Mouse (Mus musculus) heart, embryonic 14.5 days (tissue): Measurements from ENCODE around the gene Efcab3. TPM values are rescaled to one million over a fixed set of nuclear protein-coding genes. Genes with fewer than 3 reads are reported as not detected.
"Not testable (repeated sequence)": the region's sequence is repeated elsewhere in the genome, so short reads cannot be mapped to it uniquely, and the experiment has no call there.

ENCODE experiments used
- ATAC-seq: fragments of 200-750 bp; cut with Nextera tagmentation; 2 replicates; pipeline ENCODE4 v1.8.0; 2017; ENCODE audit warnings: low read depth, moderate TSS enrichment; ENCODE audit not compliant: insufficient number of reproducible peaks, insufficient read depth, low FRiP score
- H3K27ac ChIP-seq, 2 experiments: fragments of 200-500 bp in 1 of 2; fragments of 300-500 bp in 1 of 2; sonication (generic) in 1 of 2; replicated peaks in 1 of 2; 2 replicates each; pipeline ENCODE4 v1.5.1; 2012 to 2014; ENCODE audit warnings: low read depth in 2 of 2, low read length in 2 of 2, control low read depth in 1 of 2, mild to moderate bottlenecking in 1 of 2, mixed read lengths in 1 of 2; ENCODE audit not compliant: control insufficient read depth in 1 of 2, insufficient read depth in 1 of 2
- H3K27me3 ChIP-seq: fragments of 300-500 bp; sonication (generic); 2 replicates; pipeline ENCODE4 v1.6.1; 2014; ENCODE audit warnings: mild to moderate bottlenecking, low read length, control low read depth; ENCODE audit not compliant: control insufficient read depth, insufficient read depth
- H3K36me3 ChIP-seq: fragments of 300-500 bp; sonication (generic); 2 replicates; pipeline ENCODE4 v1.6.1; 2014; ENCODE audit warnings: mild to moderate bottlenecking, control low read depth, low read length, mixed read lengths; ENCODE audit not compliant: control insufficient read depth, insufficient read depth
- H3K4me1 ChIP-seq, 2 experiments: fragments of 200-500 bp in 1 of 2; fragments of 300-500 bp in 1 of 2; sonication (generic) in 1 of 2; 2 replicates each; pipeline ENCODE4 v1.6.1; 2012 to 2014; ENCODE audit warnings: low read length in 2 of 2, control low read depth in 1 of 2, mixed read lengths in 1 of 2; ENCODE audit not compliant: control insufficient read depth in 2 of 2, insufficient read depth in 2 of 2
- H3K4me2 ChIP-seq: fragments of 300-500 bp; sonication (generic); 2 replicates; pipeline ENCODE4 v1.6.1; 2014; ENCODE audit warnings: mild to moderate bottlenecking, low read length
- H3K4me3 ChIP-seq, 2 experiments: fragments of 200-500 bp in 1 of 2; fragments of 300-500 bp in 1 of 2; sonication (generic) in 1 of 2; 2 replicates each; pipeline ENCODE4 v1.5.1; 2012 to 2014; ENCODE audit warnings: low read length in 2 of 2, mild to moderate bottlenecking in 2 of 2, control low read depth in 1 of 2, low read depth in 1 of 2, moderate library complexity in 1 of 2; ENCODE audit not compliant: control insufficient read depth in 1 of 2, insufficient read depth in 1 of 2
- H3K9ac ChIP-seq: fragments of 300-500 bp; sonication (generic); 2 replicates; pipeline ENCODE4 v1.6.1; 2014; ENCODE audit warnings: mild to moderate bottlenecking, low read length
- H3K9me3 ChIP-seq: fragments of 300-500 bp; sonication (generic); 2 replicates; pipeline ENCODE4 v1.6.1; 2016; ENCODE audit warnings: low read length, control low read depth; ENCODE audit not compliant: control insufficient read depth
- WGBS: fragments of 180-500 bp; shearing (Covaris S2); extraction: QIAGEN DNeasy Blood & Tissue Kit; methylation state at CpG from one replicate; pipeline ENCODE4 v1.1.7; 2014; 5-methylcytosine and 5-hydroxymethylcytosine counted together
- polyA plus RNA-seq: library from polyadenylated mRNA; unstranded; fragments of >200 nt; fragmentation: Nextera tagmentation; extraction: Ambion mirVana; gene quantifications from 2 replicates; pipeline ENCODE4 v1.2.1, GENCODE M21; 2014

Gene Efcab3
- not detected in 2 replicates for polyA plus RNA-seq

DNA sequence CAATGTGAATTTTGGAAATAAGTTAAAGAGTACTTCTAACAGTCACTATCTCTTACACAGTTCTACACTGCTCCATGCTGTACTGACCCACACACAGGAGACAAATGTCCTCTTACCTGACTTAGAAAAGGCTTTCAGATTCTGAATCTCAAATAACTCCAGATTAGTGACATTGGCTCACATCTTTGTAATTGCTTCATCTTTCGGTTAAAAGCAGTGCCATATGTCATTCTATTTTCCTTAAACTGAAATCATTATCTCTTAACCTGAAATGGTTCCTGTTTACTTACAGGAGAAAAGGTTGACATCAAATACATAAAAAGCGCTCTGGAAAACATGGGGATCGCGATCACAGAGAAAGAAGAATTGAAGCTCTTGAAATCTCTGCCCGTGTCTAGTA, at the start of gene Efcab3:
Efcab3 (plus strand) TSS at position 301 of the 400 bp plus-strand sequence.
- Histone ChIP-seq H3K36me3 (no peaks in the 10 kb centered on the region), H3K4me1 (no peaks in the 10 kb centered on the region), H3K27me3 (no peaks in the 10 kb centered on the region), H3K9me3 (no peaks in the 10 kb centered on the region), H3K27ac (no peak within 1 kb of the TSS), H3K9ac (no peak within 1 kb of the TSS), H3K4me3 (no peak within 1 kb of the TSS), H3K4me2 (no peak within 1 kb of the TSS)
- 86% methylated on average over 5 of the region's 5 CpGs for WGBS
- ATAC-seq = no peak

DNA sequence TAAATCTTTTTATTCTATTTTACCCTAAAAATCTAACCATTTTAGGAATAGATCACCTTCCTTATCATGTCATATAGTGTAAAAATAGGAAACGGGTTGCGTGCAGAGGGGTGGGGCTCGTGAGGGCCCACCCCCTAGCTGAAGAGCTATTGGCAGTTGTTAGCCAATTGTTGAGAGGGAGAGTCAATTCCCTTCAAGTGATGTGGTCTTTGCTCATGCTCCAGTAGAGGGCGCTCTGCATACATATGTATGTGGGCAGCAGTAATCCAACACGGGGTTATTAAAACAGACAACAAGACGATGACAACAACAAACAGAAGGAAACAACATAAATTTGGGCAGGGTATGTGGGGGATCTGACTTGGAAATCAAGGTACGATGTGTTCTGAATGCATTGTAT, 42.3 kb upstream of the Efcab3 start:
- ATAC-seq = no peak
- Histone ChIP-seq H3K4me3 (no peak overlapping the region), H3K27ac (no peak overlapping the region), H3K9ac (no peak overlapping the region), H3K36me3 (no peaks in the 10 kb centered on the region), H3K27me3 (no peaks in the 10 kb centered on the region), H3K9me3 (no peaks in the 10 kb centered on the region), H3K4me1 (no peaks in the 10 kb centered on the region), H3K4me2 (no peak overlapping the region)
- WGBS = 63% methylated on average over 7 of the region's 7 CpGs

DNA sequence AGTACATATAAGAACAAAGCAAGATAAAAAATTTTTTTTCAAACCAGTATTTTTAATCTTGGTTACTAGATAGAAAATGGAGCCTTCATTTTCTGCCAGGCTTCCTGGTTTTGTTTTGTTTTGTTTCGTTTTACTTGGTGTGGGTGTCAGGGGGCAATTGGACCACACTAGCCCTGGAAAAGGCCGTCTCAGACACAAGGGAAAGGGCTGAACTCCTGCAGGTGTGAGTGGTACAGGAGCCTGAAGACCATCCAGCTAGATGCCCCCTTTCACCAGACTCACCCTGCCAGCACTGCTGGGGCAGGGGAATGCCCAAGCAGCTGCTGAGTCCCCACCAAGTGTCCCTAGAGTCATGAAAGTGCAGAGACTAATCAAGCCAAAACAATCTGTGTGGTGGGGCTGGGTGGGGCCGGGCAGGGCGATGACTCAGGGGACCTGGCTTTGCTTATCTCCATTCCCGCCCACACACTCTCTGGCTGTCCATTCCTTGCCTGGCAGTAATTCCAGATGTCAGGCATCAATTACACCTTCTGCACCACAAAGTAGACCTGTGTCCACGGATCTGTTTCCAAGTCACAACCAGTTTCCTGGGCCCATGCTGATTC, 34.5 kb upstream of the Efcab3 start:
- no peaks in the 10 kb centered on the region for H3K36me3 ChIP-seq
- 17% methylated on average over 6 of the region's 6 CpGs for WGBS
- H3K4me2 ChIP-seq = peak overlapping the region; percentile 16; the same call in 1 of the 2 replicates
- peaks cover 6% of the 10 kb centered on the region in 2 experiments; a peak in 3 of 4 replicates for H3K4me1 ChIP-seq
- H3K4me3 ChIP-seq = no peak overlapping the region
- no peak overlapping the region for H3K9ac ChIP-seq
- H3K27me3 ChIP-seq = no peaks in the 10 kb centered on the region
- no peak overlapping the region for H3K27ac ChIP-seq
- ATAC-seq = no peak
- H3K9me3 ChIP-seq = no peaks in the 10 kb centered on the region

DNA sequence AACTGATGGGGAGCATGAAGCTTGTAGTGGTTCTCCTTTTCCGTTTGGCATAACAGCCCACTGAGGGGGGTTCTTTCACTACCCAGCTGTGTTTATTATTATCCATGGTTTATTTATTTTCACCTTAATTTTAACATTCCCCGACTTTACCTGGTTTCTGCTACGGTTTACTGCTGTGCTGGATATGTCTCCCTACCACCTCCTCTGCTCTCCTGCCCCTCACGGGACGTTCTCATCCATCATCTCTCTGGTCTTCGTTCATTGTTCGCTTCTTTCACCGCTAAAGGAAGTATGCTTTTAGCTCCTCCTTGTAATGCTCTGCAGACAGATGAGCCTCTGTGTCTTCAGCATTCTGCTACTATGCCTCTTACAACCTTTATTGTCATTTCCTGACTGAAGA, 33.9 kb upstream of the Efcab3 start:
- no peak for ATAC-seq
- Histone ChIP-seq H3K27ac (no peak overlapping the region), H3K4me1 (peaks cover 6% of the 10 kb centered on the region in 2 experiments; a peak in 3 of 4 replicates), H3K36me3 (no peaks in the 10 kb centered on the region), H3K27me3 (no peaks in the 10 kb centered on the region), H3K9ac (no peak overlapping the region), H3K4me2 (no peak overlapping the region), H3K9me3 (no peaks in the 10 kb centered on the region), H3K4me3 (no peak overlapping the region)
- WGBS = 72% methylated on average over 8 of the region's 8 CpGs

DNA sequence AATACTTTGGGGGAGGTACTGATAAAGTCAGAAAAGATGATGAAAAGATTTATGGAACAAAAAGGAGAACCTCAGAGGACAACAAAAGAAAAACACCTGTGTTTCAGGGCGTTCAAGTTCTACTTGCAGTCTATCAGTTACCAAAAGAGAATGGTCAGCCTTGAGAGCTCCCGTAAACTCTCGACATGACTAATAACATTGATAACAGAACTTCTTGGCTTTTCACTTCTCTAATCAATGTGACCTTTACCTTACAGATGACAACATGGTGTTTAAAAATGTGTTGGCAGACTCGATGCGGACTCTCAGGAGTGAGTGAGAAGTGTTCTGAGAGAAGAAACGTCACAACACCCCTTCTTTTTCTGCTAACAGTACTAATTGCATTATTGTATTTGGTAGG, 33.2 kb upstream of the Efcab3 start:
- Histone ChIP-seq H3K9me3 (no peaks in the 10 kb centered on the region), H3K4me1 (peaks cover 6% of the 10 kb centered on the region in 2 experiments; a peak in 3 of 4 replicates), H3K9ac (no peak overlapping the region), H3K4me3 (no peak overlapping the region), H3K36me3 (no peaks in the 10 kb centered on the region), H3K27me3 (no peaks in the 10 kb centered on the region), H3K27ac (no peak overlapping the region), H3K4me2 (no peak overlapping the region)
- ATAC-seq = no peak
- WGBS = 35% methylated on average over 6 of the region's 6 CpGs

DNA sequence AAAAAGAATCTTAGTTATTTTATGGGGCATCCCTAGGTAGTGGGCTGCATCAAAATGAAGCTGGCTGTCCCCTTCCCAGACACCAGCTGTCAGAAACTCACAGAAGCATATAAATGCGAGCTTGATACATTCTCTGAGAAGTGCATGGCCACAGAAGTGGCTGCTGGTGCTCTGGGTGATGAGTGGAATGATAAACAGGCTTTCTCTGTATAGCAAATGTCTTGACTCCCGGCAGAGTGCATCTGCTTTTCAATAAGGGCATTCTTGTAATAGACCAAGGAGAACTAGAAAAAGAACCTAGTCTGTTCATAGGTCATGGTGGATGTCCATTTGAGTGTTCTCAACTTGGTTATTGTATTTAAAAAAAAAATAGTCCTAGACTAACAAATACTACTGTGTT, 32.3 kb upstream of the Efcab3 start:
- no peak overlapping the region for H3K4me3 ChIP-seq
- 29% methylated on average over 2 of the region's 2 CpGs for WGBS
- H3K36me3 ChIP-seq = no peaks in the 10 kb centered on the region
- H3K9ac ChIP-seq = no peak overlapping the region
- no peaks in the 10 kb centered on the region for H3K27me3 ChIP-seq
- H3K9me3 ChIP-seq = no peaks in the 10 kb centered on the region
- no peak overlapping the region for H3K4me2 ChIP-seq
- H3K27ac ChIP-seq = no peak overlapping the region
- peaks cover 6% of the 10 kb centered on the region in 2 experiments; a peak in 3 of 4 replicates for H3K4me1 ChIP-seq
- no peak for ATAC-seq

DNA sequence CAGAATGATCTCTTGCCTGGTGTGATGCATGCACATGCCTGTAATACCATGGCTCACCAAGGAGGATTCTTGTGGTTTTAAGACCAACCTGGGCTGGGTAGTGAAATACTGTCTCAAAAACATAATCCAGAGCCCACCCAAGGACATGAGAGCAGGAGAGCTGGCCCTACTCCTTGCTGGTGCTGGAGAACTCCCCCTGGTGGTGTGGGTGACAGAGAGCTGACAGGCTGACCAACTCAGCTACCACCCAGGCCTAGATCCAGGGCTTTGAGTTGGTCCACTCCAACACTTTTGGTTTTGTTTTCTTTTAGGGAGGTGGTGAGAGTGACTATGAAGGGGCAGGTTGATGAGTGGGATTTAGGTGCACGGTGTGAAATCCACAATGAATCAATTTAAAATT, 28.3 kb upstream of the Efcab3 start:
- Histone ChIP-seq H3K4me3 (no peak overlapping the region), H3K9me3 (no peaks in the 10 kb centered on the region), H3K36me3 (no peaks in the 10 kb centered on the region), H3K9ac (no peak overlapping the region), H3K4me2 (no peak overlapping the region), H3K27me3 (no peaks in the 10 kb centered on the region), H3K4me1 (no peaks in the 10 kb centered on the region), H3K27ac (no peak overlapping the region)
- ATAC-seq = no peak
- WGBS = 81% methylated on average over 1 of the region's 1 CpGs

DNA sequence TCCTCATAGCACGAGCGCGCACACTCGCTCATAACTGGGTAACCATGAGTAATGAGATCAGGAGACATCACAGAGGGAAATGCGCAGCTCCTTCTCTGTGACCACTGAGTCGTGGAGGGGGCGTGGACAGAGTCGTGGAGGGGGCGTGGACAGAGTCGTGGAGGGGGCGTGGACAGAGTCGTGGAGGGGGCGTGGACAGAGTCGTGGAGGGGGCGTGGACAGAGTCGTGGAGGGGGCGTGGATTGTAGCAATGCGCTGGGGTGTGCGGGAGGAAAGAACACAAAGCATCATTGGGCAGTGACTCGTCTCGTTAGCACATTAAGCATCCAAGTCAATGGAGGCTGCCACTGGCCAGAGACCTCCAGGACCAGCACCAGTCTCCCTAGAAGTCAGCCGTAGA, 49.1 kb downstream of the Efcab3 start:
- 67% methylated on average over 22 of the region's 22 CpGs for WGBS
- H3K4me3 ChIP-seq, H3K9ac ChIP-seq, H3K36me3 ChIP-seq, H3K9me3 ChIP-seq, ATAC-seq, H3K4me1 ChIP-seq, H3K27ac ChIP-seq, H3K4me2 ChIP-seq, H3K27me3 ChIP-seq: not testable (repeated sequence)
